Mouse (Mus musculus) G1E-ER4 (cell line): ENCODE measurements around the gene Ptger1. TPM values are rescaled to one million over a fixed set of nuclear protein-coding genes. Genes with fewer than 3 reads are reported as not detected.

Source experiments
- GATA1 ChIP-seq: IDR thresholded peaks from one replicate; pipeline ENCODE4 v1.8.0; 2012; ENCODE audit warnings: low read length, inconsistent platforms
- polyA plus RNA-seq: library from polyadenylated mRNA; stranded (reverse); fragments of >175 nt; gene quantifications from 2 replicates; pipeline ENCODE4 v1.2.3, GENCODE M21; 2012

Ptger1 gene
- polyA plus RNA-seq, 1 experiment, result 0.13 TPM

DNA sequence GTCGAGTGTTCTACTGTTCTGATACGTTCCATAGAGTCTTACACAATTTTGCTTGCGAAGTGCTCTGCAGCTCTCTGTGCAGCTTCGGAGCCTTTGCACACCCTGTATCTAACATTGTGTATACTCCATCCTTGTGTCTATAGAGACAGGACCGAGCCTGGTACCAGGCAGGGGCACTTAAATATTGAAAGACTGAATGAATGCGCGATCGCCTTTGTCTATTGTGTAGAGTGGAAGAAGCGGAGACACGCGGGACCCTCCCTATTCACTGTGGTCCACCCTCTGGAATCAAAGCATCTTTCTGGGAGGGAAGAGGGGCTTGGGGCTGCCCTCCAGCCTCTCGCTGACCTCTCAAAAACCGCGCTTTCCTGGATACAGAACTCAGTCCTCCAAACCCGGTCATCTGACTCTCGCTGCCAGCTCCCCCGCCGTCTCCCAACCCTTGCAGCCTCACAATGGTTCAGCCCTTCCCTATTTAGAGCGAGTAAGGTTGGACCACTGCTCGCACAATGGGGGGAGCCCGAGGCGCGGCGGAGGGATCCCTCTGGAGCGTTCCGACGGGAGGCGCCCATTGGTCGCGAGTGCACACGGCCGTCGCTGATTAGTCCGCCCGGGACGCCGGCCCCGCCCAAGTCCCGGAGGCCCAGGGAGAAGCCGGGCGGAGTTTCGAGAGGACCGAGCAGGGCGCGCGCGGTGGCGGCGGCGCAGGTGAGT lies 14.3 kb upstream of the Ptger1 start, which contains the start of gene Gipc1:
Gene Gipc1 (plus strand): TSS at position 648 of the 714 bp plus-strand sequence.
- TF ChIP-seq GATA1, result no peak

DNA sequence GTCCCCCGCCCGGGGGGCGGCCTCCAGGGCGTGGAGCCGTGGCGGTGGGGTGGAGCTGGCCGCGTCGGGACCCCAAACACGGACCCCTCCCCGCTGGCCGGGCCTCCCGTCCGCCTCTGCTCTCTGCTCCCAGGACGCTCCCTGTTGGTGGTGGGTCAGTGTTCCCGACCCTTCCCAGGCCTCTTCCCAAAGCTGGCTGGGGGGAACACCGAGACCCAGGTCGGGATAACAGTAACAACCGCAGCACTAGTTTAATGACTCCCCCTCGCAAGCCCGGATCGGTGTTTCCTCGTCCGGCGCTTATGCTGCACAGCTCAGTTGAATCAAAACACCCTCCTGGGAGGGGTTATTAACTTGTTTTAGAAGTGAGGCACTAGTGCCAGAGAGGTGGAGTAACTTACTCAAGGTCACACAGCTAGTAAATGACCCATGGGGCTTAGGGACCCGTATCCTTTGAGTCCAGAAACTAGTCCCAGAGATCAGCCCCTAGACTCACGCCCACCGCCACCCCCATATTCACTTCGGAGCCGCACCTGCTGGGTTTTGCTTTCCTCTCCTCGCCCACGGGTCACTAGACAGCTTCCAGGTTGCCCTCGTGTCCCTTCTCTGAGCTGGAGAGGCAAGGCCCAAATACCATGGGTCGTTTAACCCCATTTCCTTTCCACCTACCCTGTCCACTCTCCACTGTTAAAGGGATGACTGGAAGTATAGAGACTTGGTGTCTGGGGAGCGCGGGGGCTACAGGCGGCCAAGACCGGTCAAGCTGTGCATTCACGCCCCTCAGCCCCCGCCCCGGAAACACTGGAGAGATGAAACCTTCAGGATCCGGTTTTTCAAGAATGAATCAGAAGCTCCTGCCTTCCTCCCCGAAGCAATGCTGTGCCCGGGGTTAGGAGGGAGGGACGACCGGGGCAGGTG lies 13.5 kb upstream of the Ptger1 start:
- no peak for TF ChIP-seq GATA1

DNA sequence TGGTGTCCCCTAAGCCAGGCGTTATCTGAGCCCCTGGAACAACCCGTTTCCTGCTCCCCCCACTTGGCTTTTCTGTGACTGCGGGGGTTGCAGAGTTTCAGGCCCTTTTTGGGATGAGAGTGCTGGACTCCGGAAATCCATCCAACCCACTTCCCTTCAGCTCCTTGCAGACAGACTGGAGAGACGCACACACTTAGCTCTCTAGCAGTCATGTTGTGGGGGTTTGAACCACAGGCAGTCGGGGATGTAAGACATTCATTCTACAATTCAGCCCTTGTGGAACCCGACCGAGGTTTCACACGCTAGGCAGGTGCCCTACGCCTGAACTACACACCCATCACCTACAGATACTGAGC lies 12.8 kb upstream of the Ptger1 start:
- TF ChIP-seq GATA1, result no peak

DNA sequence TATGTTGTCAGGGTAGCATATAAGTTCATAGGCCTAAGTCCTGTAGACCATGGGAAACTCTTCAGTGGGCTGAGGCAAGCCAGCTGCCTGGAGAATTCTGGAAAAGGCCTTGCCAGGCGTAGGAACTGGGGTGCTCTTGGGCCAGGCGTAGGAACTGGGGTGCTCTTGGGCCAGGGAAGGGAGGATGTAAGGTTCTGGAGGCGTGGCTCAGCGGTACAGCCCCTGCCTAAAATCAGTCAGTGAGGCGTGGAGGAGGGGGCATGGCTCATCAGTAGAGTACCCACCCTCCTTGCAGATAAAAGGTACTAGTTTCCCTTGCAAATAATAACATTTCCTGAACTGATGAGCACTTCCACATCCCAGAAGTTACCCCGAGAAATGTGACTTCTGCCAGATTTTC lies 11.8 kb upstream of the Ptger1 start:
- TF ChIP-seq GATA1, result no peak

DNA sequence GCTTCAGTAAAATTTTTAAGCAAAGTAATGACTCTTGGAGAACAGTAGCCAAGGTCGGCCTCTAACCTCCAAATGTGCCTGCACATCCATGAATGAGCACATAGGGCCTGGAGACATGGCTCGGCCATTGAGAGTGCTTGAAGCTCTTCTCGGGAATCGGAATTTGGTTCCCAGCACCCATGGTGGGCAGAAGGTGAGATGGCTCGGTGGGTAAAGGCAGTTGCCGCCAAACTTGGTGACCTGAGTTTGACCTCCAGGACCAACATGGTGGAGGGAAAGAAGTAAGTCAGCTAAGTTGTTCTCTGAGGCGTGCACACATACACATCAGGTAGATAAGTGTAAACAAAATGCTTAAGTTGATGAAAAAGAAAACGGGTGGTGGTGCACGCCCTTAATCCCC lies 10.4 kb upstream of the Ptger1 start:
- TF ChIP-seq GATA1, result no peak

DNA sequence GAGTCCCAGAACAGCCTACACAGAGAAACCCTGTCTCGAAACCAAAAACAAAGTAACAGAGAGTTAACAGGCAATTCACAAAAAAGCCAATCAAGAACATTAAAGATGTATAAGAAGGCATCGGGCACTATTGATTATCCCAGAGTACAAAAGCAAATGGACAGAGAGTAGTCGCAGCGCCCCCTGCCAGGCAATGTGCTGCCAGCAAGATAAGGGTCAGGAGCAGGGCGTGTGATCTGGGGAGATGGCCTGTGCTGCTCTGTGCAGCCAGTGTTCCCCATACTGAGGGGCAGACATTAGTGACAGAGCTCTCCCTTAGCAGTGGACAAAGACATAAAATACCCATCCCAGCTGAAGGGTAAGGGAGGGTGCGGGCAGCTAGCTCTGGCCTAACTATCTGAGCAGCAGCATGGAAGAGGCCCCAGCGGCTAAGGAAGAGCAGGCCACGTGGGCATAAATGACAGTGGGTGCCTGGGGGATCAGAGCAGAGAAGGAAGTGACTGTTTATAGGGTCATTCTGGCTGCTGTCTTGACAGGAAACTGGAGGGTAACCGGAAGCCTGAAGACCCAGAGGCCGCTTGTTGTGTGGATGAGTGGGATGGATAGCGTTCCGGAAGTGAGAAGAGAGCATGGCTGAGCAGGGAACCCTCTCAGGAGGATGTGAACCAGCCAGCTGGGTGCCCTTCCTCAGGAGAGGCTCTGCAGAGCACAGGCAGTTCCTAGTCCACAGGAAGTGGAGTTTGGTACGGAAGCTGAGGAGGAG lies 9.8 kb upstream of the Ptger1 start:
- no peak for TF ChIP-seq GATA1

DNA sequence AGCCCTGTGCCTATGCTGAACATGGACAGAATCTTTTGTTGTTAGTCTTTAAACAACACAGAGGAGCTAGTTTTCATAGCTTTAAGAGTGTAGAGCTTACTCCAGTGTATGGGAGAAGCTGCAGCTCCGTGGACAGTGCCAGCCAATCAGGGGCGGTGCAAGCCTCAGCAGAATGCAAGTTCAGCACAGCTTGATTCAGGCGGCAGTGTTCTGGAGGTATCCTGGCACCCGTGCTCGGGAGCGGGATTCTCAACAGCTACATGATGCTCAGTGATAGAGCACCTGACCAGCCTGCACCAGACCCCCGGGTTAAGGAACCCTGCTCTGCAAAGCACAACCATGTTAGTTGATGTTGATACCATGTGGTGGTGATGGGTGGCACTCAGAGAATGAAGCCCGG lies 5.9 kb upstream of the Ptger1 start:
- no peak for TF ChIP-seq GATA1

DNA sequence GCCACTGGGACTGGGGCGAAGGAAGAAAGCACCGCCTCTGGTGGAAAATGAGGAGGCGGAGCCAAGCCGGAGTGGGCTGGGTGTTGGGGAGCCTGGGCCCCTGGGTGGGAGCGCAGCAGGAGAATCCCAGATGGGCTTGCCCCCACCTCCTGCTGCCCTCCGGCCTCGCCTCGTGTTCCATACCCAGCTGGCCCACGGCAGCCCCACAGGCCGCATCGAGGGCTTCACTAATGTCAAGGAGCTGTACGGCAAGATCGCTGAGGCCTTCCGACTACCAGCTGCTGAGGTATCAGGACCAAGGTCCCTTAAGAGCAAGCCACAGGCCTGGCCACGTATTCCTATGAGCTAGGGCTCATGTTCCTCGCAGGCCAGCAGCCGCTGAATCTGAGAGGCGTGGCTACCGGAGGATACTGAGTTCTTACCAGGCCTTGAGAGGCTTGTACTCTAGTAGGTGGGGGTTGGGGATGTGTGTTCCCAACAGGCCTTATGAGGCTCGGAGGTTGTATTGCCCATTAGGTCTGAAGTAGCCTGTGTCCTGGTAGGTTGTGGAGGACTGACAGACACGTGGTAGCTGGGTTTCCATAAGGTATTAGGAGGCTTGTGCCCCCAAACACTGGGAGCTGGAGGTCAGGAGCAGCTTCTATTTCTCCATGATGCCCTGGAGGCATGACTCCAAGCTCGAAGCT lies 5.3 kb upstream of the Ptger1 start:
- TF ChIP-seq GATA1, result no peak

DNA sequence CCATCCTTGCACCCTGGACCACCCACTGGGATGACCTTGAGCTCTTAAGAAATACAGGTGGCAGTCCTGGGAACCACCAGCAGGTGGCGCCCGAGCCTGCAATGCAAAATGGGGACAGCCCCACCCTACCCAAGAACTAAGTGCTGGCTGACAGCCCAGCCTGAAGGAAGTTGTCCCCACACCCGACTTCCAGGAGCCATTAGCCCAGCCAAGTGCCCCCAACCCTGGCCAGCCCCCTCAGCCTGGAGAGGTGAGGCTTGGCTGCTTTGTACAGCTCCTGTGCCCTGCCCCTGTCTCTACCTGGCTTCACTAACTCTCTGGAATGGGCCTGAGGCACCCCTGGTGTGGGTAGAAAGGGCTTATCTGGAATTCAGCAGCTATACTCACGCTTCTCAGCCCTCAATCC lies 4.1 kb upstream of the Ptger1 start:
- TF ChIP-seq GATA1, result no peak

DNA sequence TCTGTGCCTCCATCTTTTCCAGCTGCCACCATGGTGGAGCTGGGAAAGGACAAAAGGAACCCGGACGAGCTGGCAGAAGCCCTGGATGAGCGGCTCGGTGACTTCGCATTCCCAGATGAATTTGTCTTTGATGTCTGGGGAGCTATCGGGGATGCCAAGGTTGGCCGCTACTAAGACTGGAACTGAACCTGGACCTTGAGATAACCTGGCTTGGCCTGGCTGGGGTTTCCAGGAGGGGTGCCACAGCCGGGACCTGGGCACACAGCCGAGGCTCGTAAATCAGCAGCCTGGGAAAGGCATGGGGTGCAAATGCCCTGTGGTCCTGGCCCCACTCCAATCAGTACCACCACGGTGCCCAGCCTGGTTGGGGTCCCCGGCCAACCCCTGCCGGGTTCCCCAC lies 2.4 kb upstream of the Ptger1 start:
- no peak for TF ChIP-seq GATA1

DNA sequence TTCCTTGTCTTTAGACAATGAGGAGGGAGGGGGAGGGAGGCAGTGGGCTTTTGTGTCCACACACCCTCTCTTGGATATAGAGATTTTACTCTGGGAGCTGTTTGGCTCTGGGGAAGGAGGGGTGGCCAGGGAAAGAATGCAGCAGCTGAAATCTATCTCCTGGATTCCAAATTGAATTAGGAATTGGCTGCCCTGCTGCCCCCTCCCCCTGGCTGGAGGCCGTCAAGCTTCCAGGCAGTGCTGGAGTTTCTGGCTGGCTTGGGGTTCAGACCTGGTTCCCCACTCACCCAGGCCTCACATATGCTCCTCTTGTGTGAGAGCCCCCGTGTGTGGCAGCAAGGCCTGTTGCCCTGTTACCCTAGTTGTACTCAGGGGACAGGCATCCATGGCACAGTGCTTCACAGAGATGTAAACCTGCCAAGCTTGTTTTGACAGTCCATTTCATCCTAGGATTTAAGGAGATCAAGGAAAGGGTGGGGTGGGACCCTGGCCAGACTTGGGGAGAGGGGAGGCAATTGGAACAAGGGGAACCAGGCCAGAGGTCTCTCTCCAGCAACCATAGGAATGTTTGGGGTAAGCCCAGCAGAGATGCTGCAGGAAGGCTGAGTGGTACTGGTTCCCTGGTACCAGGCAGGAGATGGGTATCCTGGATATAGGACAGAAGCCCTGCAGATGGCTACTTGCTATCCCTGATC lies 1.4 kb upstream of the Ptger1 start:
- no peak for TF ChIP-seq GATA1

DNA sequence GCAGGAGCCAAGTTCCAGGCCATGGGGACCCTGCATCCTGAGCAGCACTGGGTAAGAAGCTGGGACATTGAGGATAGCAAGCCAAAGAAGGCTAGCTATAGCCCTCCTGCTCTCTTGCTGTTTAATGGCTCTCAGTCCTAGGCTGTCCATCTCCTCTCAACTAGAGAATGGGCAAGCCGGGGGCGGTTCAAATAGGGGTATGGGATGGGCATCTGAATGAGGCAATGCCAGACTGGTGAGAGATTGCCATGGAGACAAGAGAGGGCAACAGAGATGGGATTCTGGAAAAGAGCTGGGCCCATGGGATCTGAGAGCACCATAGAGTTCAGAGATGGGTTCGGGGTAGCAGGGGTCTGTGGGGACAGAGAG lies 372 bp downstream of the Ptger1 start:
- TF ChIP-seq GATA1, result no peak

DNA sequence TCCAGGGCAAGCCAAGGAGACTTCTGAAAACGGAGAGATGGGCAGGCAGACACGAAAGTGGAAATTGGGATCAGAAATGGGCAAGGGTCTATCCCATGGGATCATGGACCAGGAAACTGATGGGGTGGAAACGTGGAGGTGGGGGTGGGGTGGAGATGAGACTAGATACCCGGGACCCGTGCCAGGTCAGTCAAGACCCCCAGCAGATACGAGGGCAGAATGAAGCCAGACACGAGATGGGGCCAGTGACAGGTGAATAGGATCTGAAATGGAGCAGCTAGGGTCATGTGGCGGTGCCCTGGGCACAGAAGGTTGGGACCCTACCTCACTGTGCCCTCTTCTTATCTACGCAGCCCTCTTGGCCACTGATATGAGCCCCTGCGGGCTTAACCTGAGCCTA lies 1.0 kb downstream of the Ptger1 start:
- TF ChIP-seq GATA1, result no peak

DNA sequence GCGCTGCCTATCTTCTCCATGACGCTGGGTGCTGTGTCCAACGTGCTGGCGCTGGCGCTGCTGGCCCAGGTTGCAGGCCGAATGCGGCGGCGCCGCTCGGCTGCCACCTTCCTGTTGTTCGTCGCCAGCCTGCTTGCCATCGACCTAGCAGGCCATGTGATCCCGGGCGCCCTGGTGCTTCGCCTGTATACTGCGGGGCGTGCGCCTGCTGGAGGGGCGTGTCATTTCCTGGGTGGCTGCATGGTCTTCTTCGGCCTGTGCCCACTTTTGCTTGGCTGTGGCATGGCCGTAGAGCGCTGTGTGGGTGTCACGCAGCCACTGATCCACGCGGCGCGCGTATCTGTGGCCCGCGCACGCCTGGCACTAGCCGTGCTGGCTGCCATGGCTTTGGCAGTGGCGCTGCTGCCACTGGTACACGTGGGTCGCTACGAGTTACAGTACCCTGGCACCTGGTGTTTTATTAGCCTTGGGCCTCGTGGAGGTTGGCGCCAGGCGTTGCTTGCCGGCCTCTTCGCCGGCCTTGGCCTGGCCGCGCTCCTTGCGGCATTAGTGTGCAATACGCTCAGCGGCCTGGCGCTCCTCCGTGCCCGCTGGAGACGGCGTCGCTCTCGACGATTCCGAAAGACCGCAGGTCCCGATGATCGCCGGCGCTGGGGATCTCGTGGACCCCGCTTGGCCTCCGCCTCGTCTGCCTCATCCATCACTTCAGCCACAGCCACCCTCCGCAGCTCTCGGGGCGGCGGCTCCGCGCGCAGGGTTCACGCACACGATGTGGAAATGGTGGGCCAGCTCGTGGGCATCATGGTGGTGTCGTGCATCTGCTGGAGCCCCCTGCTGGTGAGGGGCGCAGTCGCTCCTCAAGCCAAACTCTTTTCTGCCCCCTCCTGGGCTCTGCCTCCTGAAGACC lies 1.8 kb downstream of the Ptger1 start:
- TF ChIP-seq GATA1, result no peak
